Mouse (Mus musculus) kidney, postnatal 36 days (tissue): ENCODE data around the gene Hivep3.

Experiments
- DNase-seq, 2 experiments: peaks; one replicate each; pipeline ENCODE4 v3.0.0; 2021 to 2022; ENCODE audit warnings: mixed read lengths in 2 of 2

Gene Hivep3

DNA sequence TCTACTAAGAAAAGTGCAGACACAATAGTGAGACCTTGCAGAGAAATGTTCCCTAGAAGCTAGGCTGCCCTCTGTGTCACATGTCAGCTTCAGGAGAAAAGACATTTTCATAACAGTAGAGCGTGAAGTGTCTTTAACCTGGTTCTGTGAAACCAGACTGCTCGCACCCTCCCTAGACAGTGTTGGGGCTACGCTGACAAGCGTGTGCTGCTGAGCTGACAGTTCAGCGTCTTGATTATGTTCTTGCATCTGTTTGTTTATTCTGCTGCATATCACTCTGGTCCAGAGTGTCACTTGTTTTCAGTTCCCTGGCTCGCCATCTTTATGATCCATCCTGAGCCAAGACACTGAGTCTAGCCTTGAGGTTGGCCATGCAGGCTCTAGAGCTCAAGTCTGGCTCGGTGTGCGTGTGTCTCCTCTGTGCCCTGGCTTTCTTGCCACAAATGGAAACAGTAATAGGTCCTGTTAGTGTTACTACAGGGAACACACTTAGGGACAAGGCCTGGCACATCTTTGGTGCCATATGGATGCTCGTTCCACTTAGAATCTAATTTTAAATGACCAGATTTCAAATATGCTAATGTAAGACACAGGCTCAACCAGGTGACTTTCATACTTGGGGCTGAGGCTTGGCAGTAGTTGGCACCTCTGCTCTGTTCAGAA lies 28.0 kb downstream of the Hivep3 start:
- no peak for DNase-seq

DNA sequence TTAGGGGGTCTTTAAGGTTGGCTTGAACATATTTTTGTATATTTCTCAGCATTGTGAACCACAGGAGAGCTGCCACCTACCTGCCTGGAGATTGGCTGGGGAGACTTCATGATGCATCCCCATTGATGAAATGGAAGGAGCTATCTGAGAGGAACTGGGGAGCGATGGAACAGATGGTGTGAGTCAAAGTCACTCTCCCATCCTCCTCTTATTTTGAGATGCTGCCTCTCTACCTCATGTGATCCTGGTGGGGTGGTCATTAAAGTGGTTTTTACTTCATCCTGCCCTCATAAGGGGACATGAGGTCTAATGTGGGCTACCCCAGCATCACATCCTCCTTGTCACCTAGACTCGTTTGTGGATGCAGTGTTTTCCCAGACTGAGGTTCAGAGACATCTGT lies 28.6 kb downstream of the Hivep3 start:
- no peak for DNase-seq

GRCm38 (mm10) chr4:119768046-119768445 lies 34.5 kb downstream of the Hivep3 start:
- DNase-seq = no peak

DNA sequence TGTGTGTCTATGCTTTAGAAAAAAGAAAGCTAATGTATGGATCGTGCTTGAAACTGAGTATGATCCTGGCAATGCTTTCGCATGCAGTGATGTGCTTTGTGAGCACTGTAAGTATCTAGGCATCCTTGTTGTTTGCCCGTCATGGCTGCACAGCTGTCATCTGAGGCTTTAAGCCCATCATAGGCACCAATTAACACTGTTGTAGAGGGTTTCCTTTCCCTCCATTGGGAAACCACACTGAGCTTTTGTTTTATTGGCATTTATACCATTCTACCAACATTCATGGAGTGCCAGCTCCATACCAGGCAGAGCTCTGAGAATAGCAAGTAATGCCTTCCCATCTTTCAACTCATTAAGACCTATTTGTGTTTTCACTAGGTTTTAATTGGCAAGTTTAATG lies 42.3 kb downstream of the Hivep3 start:
- no peak for DNase-seq

- peak; percentile 13 to 21 for DNase-seq
Measured at GRCm38 (mm10) chr4:119777146-119777545, 43.6 kb downstream of the Hivep3 start.

GRCm38 (mm10) chr4:119779561-119780400 lies 46.2 kb downstream of the Hivep3 start:
- no peak for DNase-seq

GRCm38 (mm10) chr4:119780881-119781280 lies 47.3 kb downstream of the Hivep3 start:
- no peak for DNase-seq

- DNase-seq = no peak
Measured at GRCm38 (mm10) chr4:119784959-119785358, 51.4 kb downstream of the Hivep3 start.

DNA sequence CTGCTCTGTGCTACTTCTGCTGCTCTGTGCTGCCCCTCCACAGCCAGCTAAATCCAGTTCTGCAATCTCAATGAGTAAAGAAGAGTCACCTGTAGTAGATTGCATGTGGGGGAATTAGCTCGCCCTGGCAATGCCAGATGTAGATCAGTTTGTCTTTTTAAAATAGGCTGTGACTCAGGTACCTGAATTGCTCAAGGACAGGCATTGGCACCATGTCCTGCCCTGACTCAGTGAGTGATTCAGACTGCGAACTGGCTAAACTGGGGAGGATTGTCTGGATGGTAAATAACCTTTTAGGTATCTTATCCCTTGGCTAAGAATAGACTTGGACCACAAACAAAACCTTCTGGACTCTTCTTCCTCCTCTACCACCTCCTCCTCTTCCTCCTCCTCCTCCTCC lies 52.7 kb downstream of the Hivep3 start:
- no peak for DNase-seq

DNA sequence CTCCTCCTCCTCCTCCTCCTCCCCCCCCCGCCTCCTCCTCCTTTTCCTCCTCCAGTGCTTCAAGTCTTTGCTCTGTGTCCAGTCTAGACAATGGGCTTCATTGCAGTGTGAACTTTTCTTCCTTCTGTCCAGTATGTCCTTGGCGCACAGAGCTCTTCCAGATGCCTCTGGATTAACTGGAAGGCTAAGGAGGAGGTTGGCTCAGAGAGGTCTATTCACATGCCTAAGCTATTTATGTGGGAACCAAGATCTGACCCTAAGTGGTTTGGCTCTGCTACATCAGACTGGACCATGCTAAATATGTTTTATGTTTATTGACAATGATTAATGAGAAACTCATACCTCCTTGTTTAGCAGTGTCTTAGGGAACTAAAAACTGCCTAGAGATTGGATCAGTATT lies 53.1 kb downstream of the Hivep3 start:
- no peak for DNase-seq

GRCm38 (mm10) chr4:119788746-119789145 lies 55.2 kb downstream of the Hivep3 start:
- no peak for DNase-seq

DNA sequence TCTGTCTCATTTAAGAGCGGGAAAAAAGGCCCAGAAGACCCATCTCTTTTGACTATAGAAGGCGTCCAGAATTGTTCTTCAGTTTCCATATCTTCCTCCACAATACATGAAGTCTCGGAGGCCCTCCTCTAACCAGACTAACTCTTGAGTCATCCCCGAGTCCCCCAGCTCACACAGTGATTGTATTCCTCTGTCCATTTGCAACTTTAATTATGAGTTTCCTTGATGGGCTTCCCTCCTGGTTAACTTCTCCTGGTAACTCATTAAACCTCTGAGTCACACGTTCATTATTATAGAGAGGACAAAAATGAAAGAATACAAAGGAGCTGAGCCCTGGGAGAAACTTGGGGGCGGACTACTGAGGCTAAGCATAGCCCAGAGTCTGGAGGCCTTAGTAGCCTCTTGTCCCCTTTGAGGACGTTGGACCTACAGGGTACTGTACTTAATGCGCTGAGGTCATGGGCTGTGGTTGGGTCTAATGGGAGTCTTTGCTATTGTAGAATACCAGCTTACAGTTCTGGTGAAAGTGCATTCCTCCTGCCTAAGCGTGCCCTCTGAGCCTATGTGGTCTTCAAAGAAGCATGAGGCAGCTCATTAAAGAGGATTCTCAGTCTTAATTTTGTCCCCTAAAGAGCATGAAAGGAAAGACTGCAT lies 56.0 kb downstream of the Hivep3 start:
- no peak for DNase-seq

DNA sequence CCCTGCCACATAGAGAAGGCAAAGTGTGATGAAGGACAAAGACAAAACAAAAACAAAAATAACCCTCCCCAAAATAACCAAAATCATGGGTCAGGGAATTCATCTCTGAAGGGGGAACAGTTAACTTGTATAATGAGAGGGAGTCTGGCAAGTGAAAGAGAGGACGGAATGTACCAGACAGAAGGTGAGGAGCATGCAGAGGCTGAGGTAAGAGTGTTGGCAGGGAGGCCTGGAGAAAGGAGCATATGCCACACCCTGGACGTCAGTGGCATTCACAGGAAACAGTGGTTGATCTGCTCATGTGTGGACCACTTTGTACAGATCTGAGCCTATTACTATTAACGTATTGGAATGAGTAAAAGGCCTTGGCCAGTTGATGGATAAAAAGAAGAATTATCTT lies 65.3 kb downstream of the Hivep3 start:
- DNase-seq = no peak

DNA sequence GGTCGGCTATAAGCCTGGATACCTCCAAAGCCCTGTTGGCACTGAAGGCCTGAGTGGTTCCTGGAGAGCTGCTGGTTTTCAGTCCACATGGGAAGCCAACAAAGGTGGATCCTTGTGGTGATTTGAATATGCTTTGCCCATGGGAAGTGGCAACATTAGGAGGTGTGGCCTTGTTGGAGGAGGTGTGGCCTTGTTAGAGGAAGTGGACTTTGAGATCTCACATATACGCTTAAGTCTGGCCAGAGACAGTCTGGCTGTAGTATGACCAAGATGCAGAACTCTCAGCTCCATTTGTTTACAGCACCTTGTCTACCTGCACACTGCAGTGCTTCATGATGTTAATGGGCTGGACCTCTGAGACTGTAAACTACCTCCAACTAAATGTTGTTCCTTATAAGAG lies 73.0 kb downstream of the Hivep3 start:
- DNase-seq = peak in 1 of 2 experiments; percentile 5

DNA sequence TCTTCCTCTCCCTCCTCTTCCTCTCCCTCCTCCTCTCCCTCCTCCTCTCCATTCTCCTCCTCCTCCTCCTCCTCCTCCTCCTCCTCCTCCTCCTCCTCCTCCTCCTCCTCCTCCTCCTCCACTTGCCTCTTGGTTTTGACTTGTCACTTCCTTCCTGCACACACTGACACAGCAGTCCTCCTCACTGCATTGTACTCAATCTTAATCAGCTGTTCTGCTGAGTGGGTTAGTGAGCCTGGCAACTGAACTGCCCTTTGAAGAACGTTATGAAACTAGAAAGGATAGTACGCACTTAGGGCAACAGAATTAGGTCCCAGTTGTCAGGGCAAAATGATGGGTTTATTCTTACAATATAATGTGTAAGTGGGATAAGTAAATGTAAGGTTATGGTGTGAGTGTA lies 73.8 kb downstream of the Hivep3 start:
- DNase-seq = no peak

DNA sequence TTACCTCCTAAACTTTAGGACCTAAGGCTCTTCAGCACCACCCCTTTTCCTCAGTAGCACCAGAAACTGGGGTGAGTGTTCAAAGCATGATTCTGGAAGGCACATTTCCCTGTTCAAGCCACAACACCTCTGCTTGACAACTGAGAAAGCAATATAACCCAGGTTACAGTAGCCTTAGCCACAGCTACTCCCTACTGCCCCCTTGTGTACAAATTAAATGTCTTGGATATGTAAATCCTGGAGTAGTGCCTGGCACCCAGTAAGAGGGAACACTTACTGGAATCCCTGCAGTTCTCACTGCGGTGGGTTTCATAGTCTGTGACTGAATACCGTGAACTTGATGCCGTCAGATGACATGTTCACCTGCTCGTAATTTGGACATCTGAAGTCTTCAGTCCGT lies 75.7 kb downstream of the Hivep3 start:
- peak; percentile 24 to 58 for DNase-seq

- DNase-seq = peak in 1 of 2 experiments; percentile 11
Measured at GRCm38 (mm10) chr4:119812775-119813174, 79.2 kb downstream of the Hivep3 start.

DNA sequence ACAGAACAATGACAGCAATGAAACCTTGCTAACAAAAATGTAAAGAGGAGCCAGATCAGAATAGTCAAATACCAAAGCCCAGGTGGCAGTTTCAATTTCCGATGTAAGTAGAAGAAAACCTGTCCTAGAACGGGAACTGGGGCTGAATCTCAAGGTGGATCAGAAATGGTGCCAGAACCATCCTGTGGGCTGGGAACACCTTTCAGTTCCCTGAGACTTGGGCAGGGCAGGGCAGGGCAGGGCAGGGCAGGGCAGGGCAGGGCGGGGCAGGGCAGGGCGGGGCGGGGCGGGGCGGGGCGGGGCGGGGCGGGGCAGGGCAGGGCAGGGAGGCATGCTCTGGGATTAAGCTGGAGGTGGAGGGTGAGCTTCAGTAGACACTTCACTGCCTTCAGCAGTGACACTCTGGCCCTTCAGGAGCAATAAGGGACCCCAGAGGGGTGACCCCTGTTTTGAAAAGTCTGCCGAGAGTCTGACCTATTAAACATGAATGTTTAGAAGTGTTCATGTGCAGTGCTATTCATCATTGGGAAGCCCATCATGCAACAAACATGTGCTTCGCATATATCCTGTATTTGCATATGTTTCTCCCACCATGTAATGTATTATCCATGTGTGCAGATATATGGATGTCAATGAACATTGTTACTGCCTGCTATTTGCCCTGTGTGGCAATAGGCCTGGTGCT lies 80.1 kb downstream of the Hivep3 start:
- DNase-seq = no peak

GRCm38 (mm10) chr4:119814185-119815132 lies 80.9 kb downstream of the Hivep3 start:
- DNase-seq = peak in 1 of 2 experiments; percentile 37

- peak in 1 of 2 experiments; percentile 4 for DNase-seq
Measured at GRCm38 (mm10) chr4:119815133-119815792, 81.7 kb downstream of the Hivep3 start.

- DNase-seq = no peak
Measured at GRCm38 (mm10) chr4:119815793-119816161, 82.2 kb downstream of the Hivep3 start.
